ENCODE assay signal across 13 mouse cellular contexts in the genomic region with DNA sequence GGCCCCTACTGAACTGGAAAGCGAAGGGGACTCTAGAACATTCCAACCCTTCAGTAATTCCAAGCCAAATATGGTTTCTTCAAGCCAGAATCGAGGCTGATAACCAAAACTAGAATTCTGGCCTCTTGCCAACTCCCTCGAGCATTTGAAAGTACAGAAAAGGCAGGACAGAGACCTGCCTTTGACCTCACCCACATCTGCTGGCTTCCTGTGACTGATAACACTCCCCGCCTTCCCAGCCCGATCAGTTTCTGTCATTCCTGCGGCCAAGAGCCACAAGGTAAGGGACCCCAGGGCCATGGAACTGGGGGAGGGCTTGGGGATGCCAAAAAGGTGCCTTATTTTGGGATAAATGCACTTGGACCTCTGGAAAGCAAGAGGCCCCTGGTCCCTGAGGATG. TPM values are rescaled to one million over a fixed set of nuclear protein-coding genes. Genes with fewer than 3 reads are reported as not detected.
DNase-seq lines count a peak whose midpoint lies in the region; ATAC-seq and TF ChIP-seq lines count a peak whose summit lies in the region.
"Had no signal": no experiment of that assay in that cellular context is flagged by ENCODE, and none has a peak within 500 bp of the region (broad histone marks: within the 10 kb centered on the region; RNA-seq: fewer than 3 reads in every experiment).

No protein-coding gene starts in this region.

- H3K9ac ChIP-seq in heart, embryonic 15.5 days, result no peak overlapping the region
- H3K9ac ChIP-seq in forebrain, postnatal 0 days, result no peak overlapping the region
- H3K9ac ChIP-seq: embryonic facial prominence, embryonic 13.5 days; limb, embryonic 12.5 days had no signal

- H3K4me3 ChIP-seq in kidney, adult 2 months (ENCODE audit: insufficient read depth, low read depth, low read length), result no peak overlapping the region
- H3K4me3 ChIP-seq in heart, embryonic 15.5 days, result no peak overlapping the region
- H3K4me3 ChIP-seq in forebrain, postnatal 0 days (ENCODE audit: low read depth, low read length), result no peak overlapping the region
- H3K4me3 ChIP-seq in thymus, adult 2 months (ENCODE audit: control insufficient read depth, insufficient read depth, low read length), result no peak overlapping the region
- H3K4me3 ChIP-seq: embryonic facial prominence, embryonic 13.5 days; limb, embryonic 12.5 days had no signal

- no peak for ATAC-seq in heart, embryonic 15.5 days (replicated peaks; ENCODE audit: insufficient number of reproducible peaks, insufficient read depth, low FRiP score, low read depth)
- ATAC-seq in forebrain, postnatal 0 days, result no peak

- no peaks in the 10 kb centered on the region for H3K9me3 ChIP-seq in heart, embryonic 15.5 days (replicated peaks)
- no peaks in the 10 kb centered on the region for H3K9me3 ChIP-seq in forebrain, postnatal 0 days (ENCODE audit: low read length)
- H3K9me3 ChIP-seq: embryonic facial prominence, embryonic 13.5 days; limb, embryonic 12.5 days had no signal

- peaks cover 6% of the 10 kb centered on the region for H3K4me1 ChIP-seq in kidney, adult 2 months (ENCODE audit: control insufficient read depth, insufficient read depth, low read length)
- peaks cover 52% of the 10 kb centered on the region for H3K4me1 ChIP-seq in heart, embryonic 15.5 days (replicated peaks)
- H3K4me1 ChIP-seq in forebrain, postnatal 0 days (ENCODE audit: insufficient read depth), result no peaks in the 10 kb centered on the region
- H3K4me1 ChIP-seq in thymus, adult 2 months (replicated peaks; ENCODE audit: control insufficient read depth, insufficient read depth, low read length), result peaks cover 11% of the 10 kb centered on the region; the same call in 1 of the 2 replicates

- no peak overlapping the region; the same call in 1 of the 2 replicates for H3K4me2 ChIP-seq in heart, embryonic 15.5 days
- H3K4me2 ChIP-seq in forebrain, postnatal 0 days (ENCODE audit: low read depth), result no peak overlapping the region
- H3K4me2 ChIP-seq: embryonic facial prominence, embryonic 13.5 days; limb, embryonic 12.5 days had no signal

- WGBS in kidney, adult 2 months, result 48% methylated on average over 6 of the region's 6 CpGs
- 16% methylated on average over 6 of the region's 6 CpGs for WGBS in heart, embryonic 15.5 days
- 67% methylated on average over 6 of the region's 6 CpGs for WGBS in forebrain, postnatal 0 days
- 76% methylated on average over 6 of the region's 6 CpGs for WGBS in thymus, adult 2 months

- no peak for TF ChIP-seq POLR2A in kidney, adult 2 months (IDR thresholded peaks at IDR 0.05; ENCODE audit: low read depth, low read length)
- no peak for TF ChIP-seq POLR2A in thymus, adult 2 months (IDR thresholded peaks at IDR 0.05; ENCODE audit: control insufficient read depth, extremely low read depth, insufficient read depth, low read length, poor library complexity)

- no peaks in the 10 kb centered on the region; the same call in 1 of the 2 replicates for H3K36me3 ChIP-seq in kidney, adult 2 months (ENCODE audit: control insufficient read depth, insufficient read depth, low read length)
- H3K36me3 ChIP-seq in heart, embryonic 15.5 days, result peaks cover 22% of the 10 kb centered on the region
- H3K36me3 ChIP-seq in forebrain, postnatal 0 days (ENCODE audit: insufficient read depth), result peaks cover 24% of the 10 kb centered on the region; the same call in 1 of the 2 replicates
- peaks cover 26% of the 10 kb centered on the region for H3K36me3 ChIP-seq in thymus, adult 2 months (ENCODE audit: control insufficient read depth, insufficient read depth, low read length)

- peak; percentile 40 for DNase-seq in kidney, adult 2 months
- DNase-seq in kidney, postnatal 25 days, result no peak
- DNase-seq in c-Kit-positive CD71-negative TER-119-negative erythroid progenitor cells, embryonic 14.5 days (ENCODE audit: low read depth), result peak; percentile 68
- peak; percentile 72 to 86 for DNase-seq in spleen, postnatal 10 days (ENCODE audit: low spot score in 2 of 2)
- DNase-seq in forebrain, postnatal 0 days, result no peak
- no peak for DNase-seq in urinary bladder, postnatal 36 days (ENCODE audit: low spot score in 2 of 2)
- DNase-seq in thymus, adult 2 months, result no peak
- DNase-seq: gastrocnemius, postnatal 10 days had no signal

- H3K27me3 ChIP-seq in kidney, adult 2 months (replicated peaks; ENCODE audit: control insufficient read depth, insufficient read depth, low read length), result no peaks in the 10 kb centered on the region
- H3K27me3 ChIP-seq in heart, embryonic 15.5 days, result no peaks in the 10 kb centered on the region
- no peaks in the 10 kb centered on the region for H3K27me3 ChIP-seq in forebrain, postnatal 0 days (ENCODE audit: insufficient read depth, low read length)
- no peaks in the 10 kb centered on the region for H3K27me3 ChIP-seq in thymus, adult 2 months (ENCODE audit: control insufficient read depth, insufficient read depth, low read length)
- H3K27me3 ChIP-seq: embryonic facial prominence, embryonic 13.5 days; limb, embryonic 12.5 days had no signal

- H3K27ac ChIP-seq in kidney, adult 2 months (ENCODE audit: insufficient read depth, low read depth, low read length), result no peak overlapping the region
- peak overlapping the region; percentile 35 for H3K27ac ChIP-seq in heart, embryonic 15.5 days
- no peak overlapping the region for H3K27ac ChIP-seq in forebrain, postnatal 0 days (ENCODE audit: low read depth, low read length)
- H3K27ac ChIP-seq in thymus, adult 2 months (ENCODE audit: control insufficient read depth, insufficient read depth, low read length), result no peak overlapping the region
- H3K27ac ChIP-seq: kidney, postnatal 0 days had no signal

- TF ChIP-seq CTCF in kidney, adult 2 months (conservative IDR thresholded peaks at IDR 0.05; ENCODE audit: insufficient read depth, insufficient read length, low read depth, low read length), result no peak
- TF ChIP-seq CTCF in forebrain, postnatal 0 days (IDR thresholded peaks at IDR 0.05; ENCODE audit: low read depth), result no peak
- TF ChIP-seq CTCF in thymus, adult 2 months (IDR thresholded peaks at IDR 0.05; ENCODE audit: borderline replicate concordance, control insufficient read depth, extremely low read depth, insufficient read depth, low read length, poor library complexity), result no peak

RNA-seq across cellular contexts. Expression of gene Pnma1, which starts 2.7 kb away (rescaled TPM):
- polyA plus RNA-seq in kidney, adult 2 months (2012; rRNA removed), result 0.05 TPM in 1 of 2 replicates, not detected in the other
- polyA plus RNA-seq in heart, embryonic 15.5 days (2015; fragmentation: Nextera tagmentation; extraction: Ambion mirVana), result 0.42 and 0.55 TPM in 2 replicates
- 13.9 and 14.2 TPM in 2 replicates for total RNA-seq in forebrain, postnatal 0 days (2014; rRNA removed)
- polyA plus RNA-seq in forebrain, postnatal 0 days (2015; fragmentation: Nextera tagmentation; extraction: Ambion mirVana), result 9.3 and 12.0 TPM in 2 replicates
- 0.24 and 0.28 TPM in 2 replicates for polyA plus RNA-seq in thymus, adult 2 months (2012; rRNA removed)

RNA-seq across cellular contexts. Expression of gene Dnal1, which starts 36.8 kb away (rescaled TPM):
- polyA plus RNA-seq in kidney, adult 2 months (2012; rRNA removed), result 5.0 and 6.3 TPM in 2 replicates
- 3.3 TPM in 2 replicates for polyA plus RNA-seq in heart, embryonic 15.5 days (2015; fragmentation: Nextera tagmentation; extraction: Ambion mirVana)
- total RNA-seq in forebrain, postnatal 0 days (2014; rRNA removed), result 14.2 and 20.3 TPM in 2 replicates
- 7.5 and 13.5 TPM in 2 replicates for polyA plus RNA-seq in forebrain, postnatal 0 days (2015; fragmentation: Nextera tagmentation; extraction: Ambion mirVana)
- 2.2 and 3.0 TPM in 2 replicates for polyA plus RNA-seq in thymus, adult 2 months (2012; rRNA removed)
- total RNA-seq: monocyte, adult 5-6 weeks had no signal

RNA-seq across cellular contexts. Expression of gene Acot6, which starts 50.5 kb away (rescaled TPM):
- polyA plus RNA-seq in kidney, adult 2 months (2012; rRNA removed), result 6.9 and 7.1 TPM in 2 replicates
- polyA plus RNA-seq in heart, embryonic 15.5 days (2015; fragmentation: Nextera tagmentation; extraction: Ambion mirVana), result 0.83 and 0.93 TPM in 2 replicates
- total RNA-seq in forebrain, postnatal 0 days (2014; rRNA removed), result 4.0 and 5.1 TPM in 2 replicates
- polyA plus RNA-seq in forebrain, postnatal 0 days (2015; fragmentation: Nextera tagmentation; extraction: Ambion mirVana), result 1.3 TPM in 2 replicates
- polyA plus RNA-seq in thymus, adult 2 months (2012; rRNA removed), result 1.5 and 1.6 TPM in 2 replicates

Comparison
In these comparisons a context has a peak if more than half of its experiments do, and no peak if none do; other contexts are left out.
1. DNase-seq: peak in kidney, adult 2 months (single experiment), c-Kit-positive CD71-negative TER-119-negative erythroid progenitor cells, embryonic 14.5 days (single experiment) and spleen, postnatal 10 days (2 of 2); none in kidney, postnatal 25 days (0 of 2), forebrain, postnatal 0 days (single experiment), urinary bladder, postnatal 36 days (0 of 2) and thymus, adult 2 months (single experiment).